Mouse (Mus musculus) midbrain, embryonic 11.5 days (tissue): ENCODE measurements around the gene Clk3. TPM values are rescaled to one million over a fixed set of nuclear protein-coding genes. Genes with fewer than 3 reads are reported as not detected.
A peak's percentile ranks its signal among the peaks of the same experiment; 100 is the strongest.

Source experiments
- ATAC-seq: fragments of 200-750 bp; cut with Nextera tagmentation; 2 replicates; pipeline ENCODE4 v1.8.0; 2017; ENCODE audit warnings: moderate TSS enrichment, moderate library complexity; ENCODE audit not compliant: low FRiP score
- DNase-seq: peaks from one replicate; pipeline ENCODE4 v3.0.0; 2015; ENCODE audit warnings: low spot score; ENCODE audit errors: missing footprints
- H3K27ac ChIP-seq: fragments of 300-500 bp; sonication (generic); 2 replicates; pipeline ENCODE4 v1.5.1; 2014; ENCODE audit warnings: low read depth, low read length
- H3K27me3 ChIP-seq: fragments of 300-500 bp; sonication (generic); 2 replicates; pipeline ENCODE4 v1.6.1; 2014; ENCODE audit warnings: mild to moderate bottlenecking, low read length, moderate library complexity, mixed read lengths; ENCODE audit not compliant: control insufficient read depth, insufficient read depth
- H3K36me3 ChIP-seq: fragments of 300-500 bp; sonication (generic); 2 replicates; pipeline ENCODE4 v1.6.1; 2014; ENCODE audit warnings: mild to moderate bottlenecking, low read length, moderate library complexity, mixed read lengths; ENCODE audit not compliant: control insufficient read depth, insufficient read depth
- H3K4me1 ChIP-seq: fragments of 300-500 bp; sonication (generic); 2 replicates; pipeline ENCODE4 v1.6.1; 2014; ENCODE audit warnings: low read length; ENCODE audit not compliant: control insufficient read depth, insufficient read depth
- H3K4me2 ChIP-seq: fragments of 300-500 bp; sonication (generic); 2 replicates; pipeline ENCODE4 v1.6.1; 2014; ENCODE audit warnings: mild to moderate bottlenecking, moderate library complexity
- H3K4me3 ChIP-seq: fragments of 300-500 bp; sonication (generic); 2 replicates; pipeline ENCODE4 v1.5.1; 2014; ENCODE audit warnings: low read depth, low read length
- H3K9ac ChIP-seq: fragments of 300-500 bp; sonication (generic); 2 replicates; pipeline ENCODE4 v1.6.1; 2014; ENCODE audit warnings: low read length
- H3K9me3 ChIP-seq: fragments of 300-500 bp; sonication (generic); 2 replicates; pipeline ENCODE4 v1.6.1; 2016; ENCODE audit warnings: low read length; ENCODE audit not compliant: control insufficient read depth
- WGBS: fragments of 180-500 bp; shearing (Covaris S2); extraction: QIAGEN DNeasy Blood & Tissue Kit; methylation state at CpG from one replicate; pipeline ENCODE4 v1.1.7; 2014; 5-methylcytosine and 5-hydroxymethylcytosine counted together
- polyA plus RNA-seq: library from polyadenylated mRNA; unstranded; fragments of >200 nt; fragmentation: Nextera tagmentation; extraction: Ambion mirVana; gene quantifications from 2 replicates; pipeline ENCODE4 v1.2.1, GENCODE M21; 2014

The Clk3 gene
- polyA plus RNA-seq, 1 experiment from 2014 or later: 91.6 TPM

- ATAC-seq: no peak
- no peak overlapping the region for H3K27ac ChIP-seq
Measured at GRCm38 (mm10) chr9:57775026-57775425, 9.4 kb upstream of the Clk3 start.

GRCm38 (mm10) chr9:57774168-57774567 is 8.5 kb upstream of the Clk3 start:
- H3K4me2 ChIP-seq: no peak overlapping the region
- ATAC-seq: no peak
- no peaks in the 10 kb centered on the region for H3K27me3 ChIP-seq
- 9% methylated on average over 1 of the region's 1 CpGs for WGBS
- H3K4me3 ChIP-seq: no peak overlapping the region
- no peaks in the 10 kb centered on the region for H3K4me1 ChIP-seq
- no peak overlapping the region for H3K9ac ChIP-seq
- no peaks in the 10 kb centered on the region for H3K9me3 ChIP-seq
- no peak overlapping the region for H3K27ac ChIP-seq
- DNase-seq: no peak
- no peaks in the 10 kb centered on the region for H3K36me3 ChIP-seq

More at GRCm38 (mm10) chr9:57775026-57775425, 9.4 kb upstream of the Clk3 start:
- Histone ChIP-seq H3K4me3 (no peak overlapping the region), H3K9me3 (no peaks in the 10 kb centered on the region), H3K36me3 (no peaks in the 10 kb centered on the region), H3K9ac (no peak overlapping the region), H3K4me2 (no peak overlapping the region), H3K4me1 (no peaks in the 10 kb centered on the region), H3K27me3 (no peaks in the 10 kb centered on the region)
- DNase-seq: no peak
- 62% methylated on average over 5 of the region's 5 CpGs for WGBS

GRCm38 (mm10) chr9:57773754-57774153 is 8.1 kb upstream of the Clk3 start:
- DNase-seq (no peak), ATAC-seq (no peak)
- WGBS: 79% methylated on average over 3 of the region's 3 CpGs
- H3K27me3 ChIP-seq: no peaks in the 10 kb centered on the region
- H3K27ac ChIP-seq: no peak overlapping the region
- no peak overlapping the region for H3K4me2 ChIP-seq
- H3K9me3 ChIP-seq: no peaks in the 10 kb centered on the region
- H3K9ac ChIP-seq: no peak overlapping the region
- H3K36me3 ChIP-seq: no peaks in the 10 kb centered on the region
- no peak overlapping the region for H3K4me3 ChIP-seq
- no peaks in the 10 kb centered on the region for H3K4me1 ChIP-seq

- whole genome bisulfite sequencing: 87% methylated on average over 2 of the region's 2 CpGs
- ATAC-seq: no peak
- H3K9me3 ChIP-seq: no peaks in the 10 kb centered on the region
Measured at GRCm38 (mm10) chr9:57770836-57771235, 5.2 kb upstream of the Clk3 start.

GRCm38 (mm10) chr9:57770214-57770613 is 4.6 kb upstream of the Clk3 start:
- H3K9ac ChIP-seq: no peak overlapping the region
- DNase-seq (no peak), ATAC-seq (no peak)
- H3K9me3 ChIP-seq: no peaks in the 10 kb centered on the region
- no peaks in the 10 kb centered on the region for H3K36me3 ChIP-seq
- H3K27ac ChIP-seq: no peak overlapping the region
- H3K4me1 ChIP-seq: peaks cover 4% of the 10 kb centered on the region
- WGBS: 97% methylated on average over 1 of the region's 1 CpGs
- no peaks in the 10 kb centered on the region for H3K27me3 ChIP-seq
- no peak overlapping the region for H3K4me3 ChIP-seq
- no peak overlapping the region for H3K4me2 ChIP-seq

More at GRCm38 (mm10) chr9:57770836-57771235, 5.2 kb upstream of the Clk3 start:
- H3K27ac ChIP-seq: no peak overlapping the region
- peaks cover 4% of the 10 kb centered on the region for H3K4me1 ChIP-seq
- no peak for DNase-seq
- H3K36me3 ChIP-seq: no peaks in the 10 kb centered on the region
- no peak overlapping the region for H3K9ac ChIP-seq
- H3K4me3 ChIP-seq: no peak overlapping the region
- no peak overlapping the region for H3K4me2 ChIP-seq
- H3K27me3 ChIP-seq: no peaks in the 10 kb centered on the region

GRCm38 (mm10) chr9:57769539-57770069 is 3.9 kb upstream of the Clk3 start:
- no peak overlapping the region for H3K4me2 ChIP-seq
- no peak overlapping the region for H3K9ac ChIP-seq
- 83% methylated on average over 2 of the region's 2 CpGs for WGBS
- DNase-seq (no peak), ATAC-seq (no peak)
- no peaks in the 10 kb centered on the region for H3K27me3 ChIP-seq
- no peaks in the 10 kb centered on the region for H3K9me3 ChIP-seq
- H3K4me3 ChIP-seq: no peak overlapping the region
- no peak overlapping the region for H3K27ac ChIP-seq
- H3K4me1 ChIP-seq: peaks cover 4% of the 10 kb centered on the region
- H3K36me3 ChIP-seq: no peaks in the 10 kb centered on the region

GRCm38 (mm10) chr9:57767231-57767630 is 1.6 kb upstream of the Clk3 start:
- H3K4me1 ChIP-seq: peaks cover 20% of the 10 kb centered on the region
- no peak overlapping the region for H3K9ac ChIP-seq
- ATAC-seq: no peak
- H3K27ac ChIP-seq: no peak overlapping the region
- H3K9me3 ChIP-seq: no peaks in the 10 kb centered on the region
- H3K4me2 ChIP-seq: no peak overlapping the region
- WGBS: 94% methylated on average over 4 of the region's 4 CpGs
- no peak overlapping the region for H3K4me3 ChIP-seq
- DNase-seq: no peak
- H3K36me3 ChIP-seq: no peaks in the 10 kb centered on the region
- H3K27me3 ChIP-seq: no peaks in the 10 kb centered on the region

GRCm38 (mm10) chr9:57766431-57766830 is 771 bp upstream of the Clk3 start:
- peak overlapping the region; percentile 88 for H3K4me2 ChIP-seq
- peak overlapping the region; percentile 98 for H3K9ac ChIP-seq
- 34% methylated on average over 6 of the region's 6 CpGs for WGBS
- no peaks in the 10 kb centered on the region for H3K27me3 ChIP-seq
- peak overlapping the region; percentile 91 for H3K4me3 ChIP-seq
- no peaks in the 10 kb centered on the region for H3K9me3 ChIP-seq
- H3K4me1 ChIP-seq: peaks cover 20% of the 10 kb centered on the region
- no peak overlapping the region; the same call in 1 of the 2 replicates for H3K27ac ChIP-seq
- H3K36me3 ChIP-seq: peaks cover under 1% of the 10 kb centered on the region; the same call in 1 of the 2 replicates
- DNase-seq (no peak), ATAC-seq (no peak)

- H3K4me2 ChIP-seq: peak overlapping the region; percentile 88
- DNase-seq: peak; percentile 99
- no peaks in the 10 kb centered on the region for H3K9me3 ChIP-seq
- H3K27me3 ChIP-seq: no peaks in the 10 kb centered on the region
- H3K9ac ChIP-seq: peak overlapping the region; percentile 98
- H3K27ac ChIP-seq: peak overlapping the region; percentile 98
- ATAC-seq: peak; percentile 95
- H3K4me1 ChIP-seq: peaks cover 20% of the 10 kb centered on the region
- peaks cover 10% of the 10 kb centered on the region; the same call in 1 of the 2 replicates for H3K36me3 ChIP-seq
- WGBS: under 1% methylated on average over 36 of the region's 45 CpGs
- H3K4me3 ChIP-seq: peak overlapping the region; percentile 91
Measured at GRCm38 (mm10) chr9:57764974-57765363, 691 bp downstream of the Clk3 start.
